Mouse (Mus musculus) C2C12 (cell line): Measurements from ENCODE around the gene Ppip5k1. TPM values are rescaled to one million over a fixed set of nuclear protein-coding genes. Genes with fewer than 3 reads are reported as not detected.

Experiments
- H3K27me3 ChIP-seq: one replicate; pipeline ENCODE4 v1.6.1; 2011; ENCODE audit not compliant: control insufficient read depth, insufficient read depth, insufficient read length
- H3K36me3 ChIP-seq: one replicate; pipeline ENCODE4 v1.6.1; 2011; ENCODE audit not compliant: control insufficient read depth, insufficient read depth
- H3K4me3 ChIP-seq: one replicate; pipeline ENCODE4 v1.5.1; 2011; ENCODE audit warnings: mild to moderate bottlenecking, control low read depth; ENCODE audit not compliant: poor library complexity, insufficient read depth, severe bottlenecking
- H3K79me2 ChIP-seq: one replicate; pipeline ENCODE4 v1.6.1; 2011; ENCODE audit not compliant: control insufficient read depth, insufficient read depth
- H3K79me3 ChIP-seq: one replicate; pipeline ENCODE4 v1.6.1; 2011; ENCODE audit warnings: low read depth, control low read depth
- H3ac ChIP-seq: one replicate; pipeline ENCODE3; 2011; ENCODE audit warnings: low read depth; ENCODE audit not compliant: control insufficient read depth, insufficient read length
- CEBPB ChIP-seq: IDR thresholded peaks from one replicate; pipeline ENCODE4 v1.6.1; 2011; ENCODE audit warnings: low read depth, mild to moderate bottlenecking, control low read depth, moderate library complexity
- CTCF ChIP-seq: IDR thresholded peaks from one replicate; pipeline ENCODE4 v1.5.1; 2011; ENCODE audit not compliant: control insufficient read depth, insufficient read depth, insufficient read length
- FOSL1 ChIP-seq: IDR thresholded peaks from one replicate; pipeline ENCODE4 v1.8.0; 2011; ENCODE audit warnings: mild to moderate bottlenecking, low read length; ENCODE audit not compliant: poor library complexity, insufficient read depth, severe bottlenecking
- MAX ChIP-seq: IDR thresholded peaks from one replicate; pipeline ENCODE4 v1.6.1; 2011; ENCODE audit warnings: mild to moderate bottlenecking, control low read depth
- MYOD1 ChIP-seq: IDR thresholded peaks from one replicate; pipeline ENCODE4 v1.6.1; 2011; ENCODE audit warnings: low read depth; ENCODE audit not compliant: control insufficient read depth, insufficient read length
- MYOG ChIP-seq: IDR thresholded peaks from one replicate; pipeline ENCODE4 v1.6.1; 2011; ENCODE audit not compliant: control insufficient read depth, insufficient read length; ENCODE audit errors: extremely low read depth
- USF1 ChIP-seq: IDR thresholded peaks from one replicate; pipeline ENCODE4 v1.6.1; 2011; ENCODE audit warnings: low read depth, mild to moderate bottlenecking, control low read depth, moderate library complexity
- polyA plus RNA-seq: library from polyadenylated mRNA; unstranded; fragments of >200 nt; fragmentation: generic; extraction: Trizol; gene quantifications from one replicate; pipeline ENCODE4 v1.2.1, GENCODE M21; 2012; ENCODE audit warnings: missing spikeins

Ppip5k1 gene
- polyA plus RNA-seq, 1 experiment = 5.8 TPM

- no peak for TF ChIP-seq FOSL1
- TF ChIP-seq USF1 = no peak
- no peak for TF ChIP-seq CEBPB
- TF ChIP-seq CTCF = no peak
- TF ChIP-seq MYOG = no peak
- TF ChIP-seq MYOD1 = no peak
- TF ChIP-seq MAX = no peak
- Histone ChIP-seq H3K27me3 (peaks cover 33% of the 10 kb centered on the region), H3K36me3 (no peaks in the 10 kb centered on the region), H3K79me3 (no peaks in the 10 kb centered on the region), H3K79me2 (no peaks in the 10 kb centered on the region), H3K4me3 (no peak within 1 kb of the TSS), H3ac (no peak within 1 kb of the TSS)
These were observed 2.3 kb upstream of the Ppip5k1 start, which contains the start of gene Ckmt1 for GRCm38 (mm10) chr2:121357494-121357893. Gene Ckmt1 (plus strand): TSS chr2:121357714.

- TF ChIP-seq FOSL1 (no peak), CEBPB (no peak), USF1 (no peak), CTCF (no peak), MYOD1 (no peak), MAX (no peak), MYOG (no peak)
- H3ac ChIP-seq = peak overlapping the region; percentile 59
- H3K79me2 ChIP-seq = no peaks in the 10 kb centered on the region
- H3K4me3 ChIP-seq = peak overlapping the region; percentile 58
- H3K36me3 ChIP-seq = no peaks in the 10 kb centered on the region
- peaks cover 15% of the 10 kb centered on the region for H3K27me3 ChIP-seq
- no peaks in the 10 kb centered on the region for H3K79me3 ChIP-seq
These were observed 818 bp downstream of the Ppip5k1 start for GRCm38 (mm10) chr2:121354378-121354777.

- H3K79me3 ChIP-seq = no peaks in the 10 kb centered on the region
- TF ChIP-seq USF1 = no peak
- TF ChIP-seq MYOD1 = no peak
- TF ChIP-seq MYOG = no peak
- no peak for TF ChIP-seq MAX
- no peak for TF ChIP-seq FOSL1
- no peak for TF ChIP-seq CEBPB
- no peak for TF ChIP-seq CTCF
- no peak overlapping the region for H3K4me3 ChIP-seq
- H3ac ChIP-seq = no peak overlapping the region
- H3K27me3 ChIP-seq = peaks cover 6% of the 10 kb centered on the region
- no peaks in the 10 kb centered on the region for H3K79me2 ChIP-seq
- H3K36me3 ChIP-seq = no peaks in the 10 kb centered on the region
These were observed 2.0 kb downstream of the Ppip5k1 start for GRCm38 (mm10) chr2:121353156-121353555.

- Histone ChIP-seq H3K4me3 (no peak overlapping the region), H3K36me3 (no peaks in the 10 kb centered on the region), H3K79me2 (no peaks in the 10 kb centered on the region), H3K27me3 (no peaks in the 10 kb centered on the region), H3ac (no peak overlapping the region), H3K79me3 (no peaks in the 10 kb centered on the region)
- no peak for TF ChIP-seq USF1
- no peak for TF ChIP-seq MYOG
- no peak for TF ChIP-seq CTCF
- no peak for TF ChIP-seq FOSL1
These were observed 16.1 kb downstream of the Ppip5k1 start for GRCm38 (mm10) chr2:121339057-121339456.

GRCm38 (mm10) chr2:121329492-121329891 is 25.7 kb downstream of the Ppip5k1 start:
- TF ChIP-seq MAX (no peak), CTCF (no peak), MYOD1 (no peak), MYOG (no peak), USF1 (no peak), FOSL1 (no peak), CEBPB (no peak)
- no peaks in the 10 kb centered on the region for H3K36me3 ChIP-seq
- H3ac ChIP-seq = no peak overlapping the region
- H3K79me3 ChIP-seq = no peaks in the 10 kb centered on the region
- H3K4me3 ChIP-seq = no peak overlapping the region
- H3K79me2 ChIP-seq = no peaks in the 10 kb centered on the region
- no peaks in the 10 kb centered on the region for H3K27me3 ChIP-seq

- no peaks in the 10 kb centered on the region for H3K79me3 ChIP-seq
- H3K4me3 ChIP-seq = no peak overlapping the region
- no peak overlapping the region for H3ac ChIP-seq
- TF ChIP-seq USF1 = no peak
- TF ChIP-seq FOSL1 = no peak
- no peak for TF ChIP-seq MYOG
- TF ChIP-seq MAX = no peak
- no peak for TF ChIP-seq CTCF
- TF ChIP-seq MYOD1 = no peak
- no peak for TF ChIP-seq CEBPB
- no peaks in the 10 kb centered on the region for H3K36me3 ChIP-seq
- no peaks in the 10 kb centered on the region for H3K79me2 ChIP-seq
- no peaks in the 10 kb centered on the region for H3K27me3 ChIP-seq
These were observed 31.3 kb downstream of the Ppip5k1 start for GRCm38 (mm10) chr2:121323693-121324470.
